Mouse (Mus musculus) CH12F3 (cell line): ENCODE measurements around the gene Zfand4.
"Not testable (repeated sequence)": the region's sequence is repeated elsewhere in the genome, so short reads cannot be mapped to it uniquely, and the experiment has no call there.

Experiments used
- in situ Hi-C: fragments of 300-500 bp; cut with MboI; formaldehyde crosslinking; loops from 2 replicates; pipeline ENCODE4 v1.14.3; 2020; ENCODE audit warnings: low sequenced_read_pairs

The Zfand4 gene

DNA sequence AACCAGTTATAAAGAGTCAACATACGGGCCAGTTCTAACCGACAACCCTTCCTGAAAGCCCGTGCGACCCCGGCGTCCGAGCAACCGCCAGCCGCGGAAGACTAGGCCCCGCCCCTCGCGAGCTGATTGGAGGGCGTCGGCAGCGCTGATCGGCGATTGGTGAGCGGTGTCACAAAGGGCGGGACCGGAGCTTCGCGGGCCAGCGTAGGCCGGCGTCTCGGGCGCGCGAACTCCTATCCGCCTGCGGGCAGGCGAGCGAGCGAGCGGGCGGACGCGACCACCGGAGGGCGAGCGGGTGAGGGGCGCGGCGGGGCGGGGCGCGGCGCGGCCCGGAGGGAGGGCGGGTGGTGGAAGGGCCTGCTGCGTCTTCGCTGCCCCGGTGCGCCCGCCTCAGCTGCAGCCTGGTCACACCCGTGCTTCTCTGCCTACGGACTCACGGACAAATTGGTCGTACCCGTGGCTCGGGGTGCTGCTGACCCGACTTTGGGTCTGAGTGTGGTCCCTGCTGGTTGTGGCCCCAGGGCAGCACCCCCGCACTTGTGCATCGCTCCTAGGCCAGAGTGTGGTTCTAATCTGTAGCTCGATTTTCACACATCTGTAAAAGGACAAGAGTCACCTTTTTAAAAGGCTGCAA is at the start of gene Zfand4:
TSS of gene Zfand4 (plus strand) at position 205 of the 634 bp plus-strand sequence.
- in situ Hi-C loops, result no loop called here

DNA sequence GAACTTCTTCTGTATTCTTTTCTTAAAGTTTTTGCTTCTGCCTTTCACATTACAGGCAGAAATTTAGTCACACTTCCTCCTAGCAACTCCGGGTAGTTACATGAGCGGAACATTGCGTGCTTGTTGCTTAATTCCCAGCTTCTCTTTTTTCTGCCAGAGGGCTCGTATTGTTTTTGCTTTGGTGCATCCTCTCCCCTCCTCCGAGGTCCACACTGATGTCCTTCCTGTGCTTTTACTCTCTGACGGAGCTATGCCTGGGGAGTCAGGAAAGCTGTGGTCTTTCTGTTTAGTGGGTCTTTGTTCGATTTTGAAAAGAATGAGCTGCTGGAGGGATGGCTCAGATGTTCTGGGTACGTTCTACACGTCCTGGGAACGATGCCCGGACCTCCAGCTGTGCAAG is 36.3 kb upstream of the Zfand4 start:
- in situ Hi-C loops, result no loop called here

DNA sequence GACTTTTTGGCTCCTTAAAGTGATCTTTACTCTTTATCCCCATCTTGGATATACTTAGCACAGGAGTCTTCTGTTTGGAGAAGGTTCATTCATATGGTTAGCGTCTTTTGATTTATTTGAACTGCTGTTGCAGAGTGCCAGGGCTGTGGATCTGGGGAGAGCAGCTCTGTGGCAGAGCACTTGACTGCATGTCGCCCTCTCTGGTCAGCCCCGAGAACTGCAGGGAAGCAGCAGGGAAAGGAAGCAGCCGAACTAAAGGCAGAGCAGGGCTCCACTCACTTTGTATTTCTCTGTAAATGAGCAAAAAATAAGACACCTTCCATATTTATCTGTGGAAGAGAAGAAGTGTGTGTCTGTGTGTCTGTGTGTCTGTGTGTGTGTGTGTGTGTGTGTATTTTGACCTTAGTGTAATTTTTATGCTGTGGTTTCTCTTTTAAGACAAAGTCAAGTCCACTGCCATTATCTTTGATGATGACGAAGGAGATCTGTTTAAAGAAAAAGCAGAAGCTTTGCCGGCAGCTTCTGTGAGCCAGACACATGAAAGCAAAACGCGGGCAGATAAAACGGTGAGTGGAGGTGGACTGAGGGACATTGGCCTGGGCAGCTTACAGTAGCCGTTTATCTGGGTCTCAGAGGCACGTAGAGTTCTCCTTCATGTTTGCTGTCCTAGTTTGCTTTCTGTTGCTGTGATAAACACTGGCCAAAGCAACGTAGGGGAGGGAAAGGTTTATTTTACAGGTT is 35.1 kb upstream of the Zfand4 start:
- in situ Hi-C loops, result no loop called here

DNA sequence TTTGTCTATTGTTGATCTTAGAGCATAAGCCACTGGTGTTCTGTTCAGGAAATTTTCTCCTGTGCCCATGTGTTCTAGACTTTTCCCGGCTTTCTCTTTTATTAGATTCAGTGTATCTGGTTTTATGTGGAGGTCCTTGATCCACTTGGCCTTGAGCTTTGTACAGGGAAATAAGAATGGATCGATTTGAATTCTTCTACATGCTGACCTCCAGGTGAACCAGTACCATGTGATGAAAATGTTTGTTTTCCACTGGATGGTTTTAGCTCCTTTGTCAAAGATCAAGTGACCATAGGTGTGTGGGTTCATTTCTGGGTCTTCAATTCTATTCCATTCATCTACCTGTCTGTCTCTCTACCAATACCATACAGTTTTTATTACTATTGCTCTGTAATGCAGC is 29.2 kb upstream of the Zfand4 start:
- in situ Hi-C loops, result not testable (repeated sequence)

DNA sequence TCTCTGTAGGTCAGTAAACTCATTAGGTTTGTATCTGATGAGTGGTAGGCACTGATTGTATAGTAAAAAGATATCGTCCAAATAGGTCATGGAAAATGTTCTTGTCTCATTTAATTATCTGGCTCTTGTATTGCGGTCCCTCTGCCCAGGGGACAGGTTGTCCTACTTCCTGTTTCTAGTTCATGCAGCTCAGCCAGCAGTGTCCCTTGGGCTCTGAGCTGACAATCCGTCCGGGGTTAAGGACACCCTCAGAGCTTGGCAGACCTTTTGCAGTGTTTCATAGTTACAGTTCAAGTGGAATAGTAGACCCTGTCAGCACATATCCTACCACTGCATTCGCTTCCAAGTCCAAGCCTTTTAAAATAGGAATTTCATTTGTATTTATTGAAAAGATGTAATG is 28.7 kb upstream of the Zfand4 start:
- in situ Hi-C loops, result no loop called here

DNA sequence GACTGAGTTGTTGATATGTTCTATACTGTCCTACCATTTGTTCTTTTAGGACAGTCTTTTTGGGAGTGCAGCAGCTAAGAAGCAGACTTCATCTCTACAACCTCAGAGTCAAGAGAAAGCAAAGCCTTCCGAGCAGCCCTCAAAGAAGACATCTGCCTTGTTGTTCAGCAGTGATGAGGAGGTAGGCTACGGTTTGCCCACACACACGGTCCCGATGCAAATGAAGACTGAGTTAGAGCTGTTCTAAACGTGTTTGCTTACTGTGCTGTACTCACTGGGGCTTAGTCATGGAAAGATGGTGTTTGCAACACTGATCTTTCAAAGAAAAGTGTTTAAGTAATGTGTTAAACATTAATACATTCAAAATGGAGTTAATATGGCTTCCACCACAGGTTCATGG is 25.9 kb upstream of the Zfand4 start:
- in situ Hi-C loops, result no loop called here

DNA sequence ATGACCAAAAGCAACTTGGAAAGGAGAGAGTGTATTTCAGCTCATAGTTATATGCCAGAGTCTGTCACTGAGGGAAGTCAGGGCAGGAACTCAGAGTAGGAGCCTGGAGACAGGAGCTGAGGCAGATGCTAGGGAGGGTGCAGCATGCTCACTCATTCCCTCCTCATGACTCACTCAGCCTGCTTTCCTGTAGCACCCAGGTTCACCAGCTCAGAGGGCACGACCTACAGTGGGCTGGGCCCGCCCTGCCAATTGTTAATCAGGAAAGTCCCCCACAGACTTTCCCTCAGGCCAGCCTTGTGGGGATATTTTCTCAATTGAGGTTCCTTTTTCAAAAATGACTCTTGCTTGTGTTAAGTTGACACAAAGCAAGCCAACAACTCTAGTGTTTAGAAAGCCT is 23.7 kb upstream of the Zfand4 start:
- in situ Hi-C loops, result no loop called here

DNA sequence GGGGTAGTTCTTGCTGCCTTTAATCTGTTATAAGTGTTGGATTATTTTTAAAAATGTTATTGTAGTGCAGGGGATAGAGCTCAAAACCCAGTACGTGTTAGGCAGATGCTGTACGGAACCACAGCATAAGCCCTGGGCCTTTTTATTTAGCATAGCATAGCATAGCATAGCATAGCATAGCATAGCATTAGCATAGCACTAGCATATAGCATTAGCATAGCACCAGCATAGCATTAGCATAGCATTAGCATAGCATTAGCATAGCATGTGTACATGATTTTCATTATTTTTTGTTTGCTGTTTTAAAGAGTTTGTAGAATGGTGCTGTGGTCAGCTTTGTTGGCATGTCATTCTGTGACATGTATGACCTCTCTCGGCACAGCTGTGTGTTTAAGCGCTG is 4.4 kb upstream of the Zfand4 start:
- in situ Hi-C loops, result no loop called here

DNA sequence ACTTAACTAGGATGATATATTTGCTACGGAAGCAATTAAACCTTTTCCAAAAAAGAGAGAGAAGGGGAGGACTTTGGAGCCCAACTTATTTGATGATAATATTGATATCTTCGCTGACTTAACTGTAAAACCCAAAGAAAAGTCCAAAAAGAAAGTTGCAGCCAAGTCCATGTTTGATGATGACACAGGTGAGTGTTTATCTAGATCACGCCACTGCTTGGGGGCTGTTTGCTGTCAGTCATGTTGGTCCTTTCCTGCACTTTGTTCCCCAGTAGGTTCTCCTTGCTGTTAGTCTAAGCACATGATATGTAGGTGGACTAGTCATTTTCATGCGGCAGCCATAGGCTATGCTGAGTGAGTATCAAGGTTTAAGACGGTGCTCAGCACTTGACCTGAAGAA is 3.5 kb upstream of the Zfand4 start:
- in situ Hi-C loops, result no loop called here

DNA sequence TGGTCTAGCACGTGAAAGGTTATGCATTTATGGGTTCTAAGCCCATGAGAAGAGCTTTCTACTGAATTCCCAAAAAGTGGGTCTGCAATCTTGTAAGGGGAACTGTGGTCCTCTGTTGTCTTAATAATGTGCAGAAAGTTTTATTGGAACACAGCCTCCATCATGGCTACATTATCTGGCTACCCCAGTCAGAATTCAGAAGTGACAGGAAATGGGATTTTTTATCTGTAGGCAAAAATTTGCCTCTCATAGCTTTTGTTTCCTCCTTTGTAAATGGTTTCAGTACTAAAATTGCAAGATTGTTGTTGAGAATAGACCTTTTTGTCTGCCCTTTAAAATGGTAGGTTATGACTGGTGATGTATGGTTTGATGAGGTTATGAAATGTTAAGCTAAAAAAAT is 1.2 kb upstream of the Zfand4 start:
- in situ Hi-C loops, result no loop called here

DNA sequence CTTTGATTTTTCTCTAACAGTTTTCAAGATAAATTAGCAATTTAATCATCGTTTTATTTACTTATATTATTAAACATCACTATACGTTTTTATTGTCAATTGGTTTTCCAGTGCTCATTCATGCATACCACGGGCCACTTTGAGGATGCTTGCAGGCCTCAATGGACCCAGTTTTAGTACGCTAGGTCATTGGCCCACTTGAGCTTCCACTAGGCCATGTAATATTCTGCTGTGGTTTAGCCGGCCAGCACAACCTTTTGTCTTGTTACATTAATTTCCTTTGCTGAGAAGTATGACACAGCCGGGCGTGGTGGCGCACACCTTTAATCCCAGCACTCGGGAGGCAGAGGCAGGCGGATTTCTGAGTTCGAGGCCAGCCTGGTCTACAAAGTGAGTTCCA is 814 bp downstream of the Zfand4 start:
- in situ Hi-C loops, result no loop called here

DNA sequence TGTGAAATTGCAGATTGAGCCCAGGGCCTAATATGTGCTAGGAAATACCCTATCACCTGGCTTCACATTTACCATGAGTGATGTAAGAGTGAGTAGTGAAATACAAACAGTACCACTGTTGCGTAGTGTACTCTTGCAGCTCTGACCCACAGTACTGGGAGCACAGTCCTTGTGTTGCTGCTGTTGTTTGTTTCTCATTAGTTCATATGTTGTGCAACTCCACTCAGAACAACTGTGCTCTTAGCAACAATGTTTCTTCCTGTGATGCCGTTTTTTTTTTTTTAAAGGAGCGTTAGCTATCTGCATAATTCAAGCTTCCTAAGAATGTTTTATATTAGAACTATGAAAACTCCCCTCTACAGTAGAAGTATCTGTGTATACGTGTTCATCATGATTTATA is 1.6 kb downstream of the Zfand4 start:
- in situ Hi-C loops, result no loop called here

DNA sequence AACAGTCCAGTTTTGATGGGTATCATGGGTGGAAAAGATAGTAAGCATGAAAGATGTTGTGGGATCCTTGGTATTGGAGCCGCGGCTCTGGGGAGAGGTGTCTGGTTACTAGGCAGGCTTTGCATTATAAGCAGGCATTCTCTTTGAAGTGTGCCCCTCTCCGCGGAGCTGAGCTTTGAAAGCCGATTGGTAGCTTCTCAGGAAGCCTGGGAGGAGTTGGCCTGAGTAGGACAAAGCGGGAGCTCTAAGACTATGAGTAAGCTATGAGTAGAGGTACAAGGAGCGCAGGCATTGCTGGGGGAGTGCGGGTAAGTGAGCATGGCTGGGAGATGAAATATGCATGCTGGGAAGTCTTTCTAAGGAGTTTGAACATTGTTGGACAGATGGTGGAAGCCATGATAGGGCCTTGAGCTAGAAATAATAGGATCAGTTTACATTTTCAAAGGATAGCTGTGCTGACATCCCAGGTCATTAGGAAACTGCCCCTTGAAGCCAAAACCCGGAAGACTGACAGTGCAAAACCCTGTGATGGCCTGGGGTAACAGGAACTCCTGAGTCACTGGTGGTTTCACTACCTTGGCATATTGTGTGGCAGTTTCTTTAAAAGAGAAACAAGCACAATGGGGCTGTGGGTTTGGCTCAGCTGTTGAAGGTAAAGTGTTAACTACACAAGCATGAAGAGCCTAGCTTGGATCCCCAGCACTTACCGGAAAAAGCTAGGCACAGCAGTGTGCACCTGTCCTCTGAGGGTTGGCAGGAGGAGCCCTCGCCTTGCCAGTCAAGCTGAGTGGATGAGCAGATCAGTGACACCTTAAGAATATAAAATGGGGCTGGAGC is 2.5 kb downstream of the Zfand4 start:
- in situ Hi-C loops, result no loop called here

DNA sequence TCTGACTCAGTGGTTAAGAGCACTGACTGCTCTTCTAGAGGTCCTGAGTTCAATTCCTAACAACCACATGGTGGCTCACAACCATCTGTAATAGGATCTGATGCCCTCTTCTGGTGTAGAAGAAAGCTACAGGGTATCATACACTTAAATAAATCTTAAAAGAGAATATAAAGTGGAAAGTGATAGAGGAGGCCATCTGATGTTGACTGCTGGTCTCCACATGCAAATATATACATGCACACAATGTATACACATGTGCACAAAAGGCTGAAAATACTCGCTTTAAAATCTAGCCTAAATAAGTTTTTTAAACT is 3.0 kb downstream of the Zfand4 start:
- in situ Hi-C loops, result no loop called here

DNA sequence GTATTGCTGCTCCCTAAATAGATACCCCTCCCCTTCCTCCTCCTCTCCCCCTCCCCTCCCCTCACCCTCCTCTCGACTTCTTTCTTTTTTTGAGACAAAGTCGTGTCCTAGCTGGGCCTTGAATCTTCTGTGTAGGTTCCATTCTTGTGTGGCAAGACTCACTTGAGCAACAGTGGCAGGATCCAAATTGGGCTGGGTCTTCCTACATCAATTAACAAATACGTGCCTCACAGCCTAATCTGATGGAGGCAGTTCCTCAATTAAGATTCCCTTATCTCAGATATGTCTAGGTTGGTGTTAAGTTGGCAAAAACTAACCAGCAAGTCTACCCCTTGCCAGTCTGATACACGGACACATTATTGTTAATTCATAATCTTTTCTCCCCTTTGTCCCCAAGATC is 11.7 kb downstream of the Zfand4 start:
- in situ Hi-C loops, result no loop called here

DNA sequence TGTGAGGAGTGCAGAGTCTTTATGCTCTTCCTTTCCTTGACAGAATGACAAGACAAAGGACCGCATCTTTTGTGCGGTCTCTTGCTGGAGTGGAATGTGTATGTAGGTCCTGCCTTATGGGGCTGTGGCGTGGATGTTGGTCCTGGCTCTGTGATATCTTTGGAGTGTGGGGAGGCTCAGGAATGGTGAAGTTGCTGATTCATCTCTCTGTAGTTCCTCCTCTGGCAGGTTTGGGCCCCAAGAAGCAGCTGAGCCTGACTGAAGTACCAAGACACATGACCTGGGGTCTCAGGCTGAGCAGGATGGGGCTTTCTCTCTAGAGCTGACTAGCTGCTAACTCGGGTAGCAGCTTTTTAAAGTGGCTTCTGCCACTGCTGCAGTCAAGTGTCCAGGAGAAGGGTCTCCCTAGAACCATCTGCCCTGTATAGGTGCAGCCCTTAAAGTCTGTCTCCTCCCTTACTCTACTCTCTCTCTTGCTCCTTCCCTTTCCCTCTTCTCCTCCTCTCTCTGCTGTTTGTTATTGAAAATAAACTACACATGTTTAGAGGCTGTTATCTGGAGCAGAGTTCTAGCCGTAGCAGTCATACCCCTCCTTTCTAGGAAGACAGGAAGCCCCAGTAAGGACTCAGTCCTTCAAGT is 14.8 kb downstream of the Zfand4 start:
- in situ Hi-C loops, result no loop called here

DNA sequence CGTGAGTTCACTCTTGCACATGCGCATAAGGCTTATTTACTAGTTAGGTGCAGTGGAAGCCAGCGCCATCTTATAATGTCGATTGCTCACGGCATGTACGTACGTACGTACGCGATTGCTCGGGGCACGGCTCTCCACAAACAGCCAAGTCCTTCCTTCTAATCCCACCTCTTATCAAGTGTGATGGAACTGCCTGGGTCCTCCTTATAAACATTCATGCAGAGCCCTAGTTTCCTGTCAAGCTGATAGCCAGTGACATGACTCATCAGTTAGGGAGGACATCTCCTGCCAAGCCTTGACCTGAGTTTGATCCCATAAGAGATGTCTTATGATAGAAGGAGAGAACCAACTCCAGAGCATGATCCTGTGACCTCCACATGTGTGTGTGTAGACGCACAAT is 17.0 kb downstream of the Zfand4 start:
- in situ Hi-C loops, result no loop called here

DNA sequence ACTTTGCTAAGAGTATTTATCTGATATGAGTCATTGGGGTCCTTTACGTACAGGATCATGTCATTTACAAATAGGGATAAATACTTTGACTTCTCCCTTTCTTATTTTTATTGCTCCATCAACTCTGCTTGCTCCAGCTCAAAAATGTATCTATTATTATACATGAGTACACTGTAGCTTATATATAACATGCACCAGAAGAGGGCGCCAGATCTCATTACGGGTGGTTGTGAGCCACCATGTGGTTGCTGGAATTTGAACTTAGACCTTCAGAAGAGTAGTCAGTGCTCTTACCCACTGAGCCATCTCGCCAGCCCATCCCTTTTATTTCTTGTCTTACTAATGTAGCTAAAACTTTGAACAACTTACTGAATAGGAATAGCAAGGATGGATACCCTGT is 18.5 kb downstream of the Zfand4 start:
- in situ Hi-C loops, result no loop called here

DNA sequence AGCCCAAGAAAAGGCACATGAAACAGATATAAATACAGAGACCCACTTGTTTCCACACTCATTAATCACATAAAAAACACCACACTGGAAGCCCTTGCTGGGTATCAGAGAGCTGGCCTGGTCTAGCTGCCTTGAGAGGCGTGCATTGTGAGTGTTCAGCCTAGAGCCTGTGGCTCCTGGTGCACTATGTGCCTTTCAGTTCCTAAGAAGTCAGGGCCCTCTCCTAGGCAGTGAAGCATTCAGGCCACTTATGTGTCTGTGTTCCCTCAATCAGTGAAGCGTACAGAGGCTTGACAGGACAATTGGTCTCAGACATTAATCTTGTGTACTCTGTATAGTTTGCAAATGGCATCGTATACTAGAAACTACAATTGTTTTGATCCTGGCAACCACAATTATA is 19.3 kb downstream of the Zfand4 start:
- in situ Hi-C loops, result no loop called here

DNA sequence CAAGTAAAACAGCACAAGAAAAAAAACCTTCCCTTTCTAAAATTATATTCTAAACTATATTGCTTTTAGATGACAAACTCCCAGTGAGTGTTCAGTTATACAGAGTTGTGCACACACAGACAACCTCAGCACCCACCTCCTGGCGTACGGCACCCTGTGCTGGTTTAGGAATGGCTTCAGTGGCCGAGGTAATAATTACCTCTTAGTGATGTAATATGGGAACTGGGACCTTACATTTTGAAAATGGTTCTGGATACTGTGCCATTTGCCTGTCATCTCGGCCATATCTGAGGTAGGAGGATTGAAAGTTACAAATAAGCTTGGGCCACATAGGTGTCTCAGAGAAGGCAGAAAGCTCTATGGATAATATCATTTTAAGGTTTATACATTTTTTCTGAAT is 22.3 kb downstream of the Zfand4 start:
- in situ Hi-C loops, result no loop called here

DNA sequence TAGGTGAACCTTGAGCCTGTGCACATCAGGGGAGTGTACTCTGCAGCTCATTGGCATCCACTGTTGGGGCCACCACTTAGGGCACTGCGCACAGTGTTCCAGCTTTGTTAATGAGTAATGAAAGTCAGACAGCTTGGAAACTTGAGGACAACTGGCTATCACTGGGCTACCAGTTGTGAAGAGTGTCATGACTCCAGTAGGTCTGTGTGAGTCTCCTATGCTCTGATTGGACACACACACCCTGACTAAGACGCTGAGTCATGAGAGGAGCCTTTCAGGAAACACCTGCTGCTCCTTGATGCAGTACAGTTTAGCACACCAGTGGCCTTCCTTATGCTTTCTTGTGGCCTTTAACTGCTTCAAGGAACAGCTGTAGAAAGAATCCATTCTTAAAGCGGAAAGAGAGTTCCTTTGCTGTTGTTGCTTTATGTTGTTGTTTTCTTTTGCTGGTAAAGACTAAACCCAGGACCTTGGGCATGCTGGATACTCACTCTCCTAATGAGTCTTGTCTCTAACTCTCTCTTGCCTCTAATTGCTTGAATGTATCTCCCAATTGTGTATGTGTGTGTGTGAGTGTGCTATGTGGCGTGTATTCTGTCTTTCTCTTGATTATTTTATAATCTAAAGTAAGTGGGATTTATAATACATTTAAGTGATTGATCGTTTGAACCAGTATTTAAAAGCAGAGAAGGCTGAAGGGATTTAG is 23.0 kb downstream of the Zfand4 start:
- in situ Hi-C loops, result no loop called here
